Mouse (Mus musculus) cortical plate, adult 2 months (tissue): Measurements from ENCODE around the gene Git2.

Source experiments
- CTCF ChIP-seq: fragments of 200-500 bp; IDR thresholded peaks from 2 replicates; pipeline ENCODE4 v1.5.1; 2011; ENCODE audit warnings: mild to moderate bottlenecking, control low read depth, low read length; ENCODE audit not compliant: insufficient read depth; ENCODE audit errors: extremely low read depth
- POLR2A ChIP-seq: fragments of 200-500 bp; IDR thresholded peaks from 2 replicates; pipeline ENCODE4 v1.6.1; 2011; ENCODE audit warnings: mild to moderate bottlenecking, low read length, control low read depth; ENCODE audit not compliant: insufficient read depth; ENCODE audit errors: extremely low read depth

DNA sequence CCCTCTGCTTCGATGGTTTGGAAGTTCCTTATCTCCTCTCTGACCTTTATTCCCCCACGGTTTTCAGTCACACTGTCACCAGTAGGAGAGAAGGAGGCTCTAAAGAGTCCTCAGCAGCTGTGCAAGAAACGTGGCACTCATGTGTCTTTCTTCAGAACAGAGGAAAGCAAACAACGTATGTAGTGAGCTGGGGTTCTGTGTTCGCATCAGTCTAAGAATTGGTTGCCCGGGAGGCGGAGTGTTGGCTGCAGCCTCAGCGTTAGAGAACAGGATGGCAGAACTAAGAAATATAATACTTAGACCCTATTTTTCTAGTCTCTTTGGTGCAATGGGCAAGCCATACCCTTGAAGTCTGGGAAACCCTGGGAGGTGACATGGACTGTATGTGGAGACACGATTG lies 7.7 kb upstream of the Git2 start:
- TF ChIP-seq POLR2A = no peak
- no peak for TF ChIP-seq CTCF
